Mouse (Mus musculus) frontal cortex, postnatal 14 days (tissue): ENCODE data around the gene Ptpa.

Experiments used
- DNase-seq, 2 experiments: peaks; one replicate each; pipeline ENCODE4 v3.0.0; 2022; ENCODE audit warnings: low spot score in 2 of 2

Ptpa gene

GRCm38 (mm10) chr2:30436809-30437208 lies 21.0 kb downstream of the Ptpa start:
- DNase-seq = no peak

GRCm38 (mm10) chr2:30437791-30438190 lies 22.0 kb downstream of the Ptpa start:
- DNase-seq = no peak

GRCm38 (mm10) chr2:30439631-30440030 lies 23.8 kb downstream of the Ptpa start:
- no peak for DNase-seq

GRCm38 (mm10) chr2:30440211-30440700 lies 24.4 kb downstream of the Ptpa start:
- DNase-seq = no peak

GRCm38 (mm10) chr2:30440701-30441517 lies 25.1 kb downstream of the Ptpa start:
- DNase-seq = peak; percentile 51 to 64

- DNase-seq = peak; percentile 44 to 62
These were observed 26.0 kb downstream of the Ptpa start for GRCm38 (mm10) chr2:30441518-30442497.

- no peak for DNase-seq
These were observed 26.7 kb downstream of the Ptpa start for GRCm38 (mm10) chr2:30442498-30442890.

GRCm38 (mm10) chr2:30443281-30443680 lies 27.4 kb downstream of the Ptpa start:
- no peak for DNase-seq

- DNase-seq = no peak
These were observed 28.2 kb downstream of the Ptpa start for GRCm38 (mm10) chr2:30444006-30444405.

GRCm38 (mm10) chr2:30444450-30444849 lies 28.6 kb downstream of the Ptpa start:
- no peak for DNase-seq

- no peak for DNase-seq
These were observed 29.5 kb downstream of the Ptpa start for GRCm38 (mm10) chr2:30445312-30445711.

GRCm38 (mm10) chr2:30446891-30447826 lies 31.3 kb downstream of the Ptpa start:
- DNase-seq = no peak

GRCm38 (mm10) chr2:30448371-30448770 lies 32.5 kb downstream of the Ptpa start:
- DNase-seq = no peak

GRCm38 (mm10) chr2:30450530-30450929 lies 34.7 kb downstream of the Ptpa start:
- DNase-seq = no peak

GRCm38 (mm10) chr2:30451525-30451924 lies 35.7 kb downstream of the Ptpa start:
- no peak for DNase-seq

GRCm38 (mm10) chr2:30453570-30453969 lies 37.7 kb downstream of the Ptpa start:
- DNase-seq = no peak

- DNase-seq = no peak
These were observed 38.7 kb downstream of the Ptpa start for GRCm38 (mm10) chr2:30454587-30454986.

- no peak for DNase-seq
These were observed 40.5 kb downstream of the Ptpa start for GRCm38 (mm10) chr2:30456104-30456980.

- DNase-seq = no peak
These were observed 42.5 kb downstream of the Ptpa start for GRCm38 (mm10) chr2:30458349-30458748.

GRCm38 (mm10) chr2:30459241-30459640 lies 43.4 kb downstream of the Ptpa start:
- no peak for DNase-seq
